8 mouse cellular contexts compared by ENCODE assay signal in genomic region chr13:103211501-103211941, GRCm38 (mm10).
DNase-seq lines count a peak whose midpoint lies in the region; ATAC-seq and TF ChIP-seq lines count a peak whose summit lies in the region.

No protein-coding gene starts in this region.

- H3K4me1 ChIP-seq in heart, embryonic 13.5 days: peaks cover 18% of the 10 kb centered on the region
- no peaks in the 10 kb centered on the region for H3K4me1 ChIP-seq in liver, postnatal 0 days (ENCODE audit: insufficient read depth)

- peak; percentile 46; the same call in 1 of the 2 replicates for ATAC-seq in heart, embryonic 13.5 days (ENCODE audit: extremely low read depth, insufficient number of reproducible peaks, low FRiP score, low TSS enrichment)
- ATAC-seq in liver, postnatal 0 days: no peak
- no peak for ATAC-seq in inflammation-experienced regulatory T-cells, adult 6 months

- no peak for TF ChIP-seq CTCF in brain, embryonic 14.5 days (IDR thresholded peaks at IDR 0.05; ENCODE audit: borderline replicate concordance, extremely low read depth, insufficient read depth, insufficient read length)
- TF ChIP-seq CTCF in liver, postnatal 0 days (IDR thresholded peaks at IDR 0.05; ENCODE audit: low read depth): no peak

- no peak for TF ChIP-seq POLR2A in brain, embryonic 14.5 days (IDR thresholded peaks at IDR 0.05; ENCODE audit: borderline replicate concordance, extremely low read depth, insufficient read depth, insufficient read length, poor library complexity, severe bottlenecking)

- H3K4me3 ChIP-seq in heart, embryonic 13.5 days: no peak overlapping the region
- no peak overlapping the region for H3K4me3 ChIP-seq in liver, postnatal 0 days (ENCODE audit: low read depth, low read length)

- H3K27me3 ChIP-seq in heart, embryonic 13.5 days (replicated peaks): no peaks in the 10 kb centered on the region
- H3K27me3 ChIP-seq in liver, postnatal 0 days (ENCODE audit: insufficient read depth, low read length): no peaks in the 10 kb centered on the region

- H3K9me3 ChIP-seq in heart, embryonic 13.5 days: no peaks in the 10 kb centered on the region
- no peaks in the 10 kb centered on the region for H3K9me3 ChIP-seq in liver, postnatal 0 days (ENCODE audit: low read length)

- H3K4me2 ChIP-seq in heart, embryonic 13.5 days: peak overlapping the region; percentile 12; the same call in 1 of the 2 replicates
- no peak overlapping the region for H3K4me2 ChIP-seq in liver, postnatal 0 days (ENCODE audit: low read depth, low read length)

- TF ChIP-seq EP300 in liver, postnatal 0 days (IDR thresholded peaks at IDR 0.05; ENCODE audit: low read depth): no peak

- 55% methylated on average over 11 of the region's 11 CpGs for WGBS in heart, embryonic 13.5 days
- WGBS in liver, postnatal 0 days (ENCODE audit: insufficient replicate concordance): 64% methylated on average over 11 of the region's 11 CpGs

- peak overlapping the region; percentile 69 for H3K27ac ChIP-seq in heart, embryonic 13.5 days (replicated peaks)
- no peak overlapping the region for H3K27ac ChIP-seq in liver, postnatal 0 days (ENCODE audit: low read depth)

- H3K9ac ChIP-seq in heart, embryonic 13.5 days: no peak overlapping the region
- H3K9ac ChIP-seq in liver, postnatal 0 days (replicated peaks): no peak overlapping the region

- DNase-seq in adrenal gland, adult 2 months: peak; percentile 63
- no peak for DNase-seq in adrenal gland, postnatal 4 days (ENCODE audit: low spot score in 2 of 2)
- DNase-seq in brain, embryonic 14.5 days (ENCODE audit: low read depth): peak; percentile 25
- DNase-seq in left cerebral cortex, postnatal 25 days (ENCODE audit: low spot score in 2 of 2): peak; percentile 17 to 81
- DNase-seq in telencephalon, adult 2 months (ENCODE audit: low read depth, low spot score): peak; percentile 67
- DNase-seq in liver, postnatal 0 days: no peak

- H3K36me3 ChIP-seq in heart, embryonic 13.5 days: no peaks in the 10 kb centered on the region
- H3K36me3 ChIP-seq in liver, postnatal 0 days (replicated peaks; ENCODE audit: insufficient read depth, low read length): no peaks in the 10 kb centered on the region

- intact Hi-C loops in left cerebral cortex, postnatal 25 days (cut with DNase I): no loop called here

Comparison
In these comparisons a context has a peak if more than half of its experiments do, and no peak if none do; other contexts are left out.
1. DNase-seq: peak in adrenal gland, adult 2 months (single experiment), brain, embryonic 14.5 days (single experiment), left cerebral cortex, postnatal 25 days (2 of 2) and telencephalon, adult 2 months (single experiment); none in adrenal gland, postnatal 4 days (0 of 2) and liver, postnatal 0 days (single experiment).